Mouse (Mus musculus) ovary, adult 18-20 months (tissue): ENCODE measurements around the gene Sbds.
"Not testable (repeated sequence)": the region's sequence is repeated elsewhere in the genome, so short reads cannot be mapped to it uniquely, and the experiment has no call there.

Source experiments
- DNase-seq: peaks from one replicate; pipeline ENCODE4 v3.0.0; 2022; ENCODE audit warnings: low spot score, mixed read lengths

Sbds gene

GRCm38 (mm10) chr5:130256678-130257271, 1.4 kb upstream of the Sbds start:
- DNase-seq, result peak; percentile 93

- not testable (repeated sequence) for DNase-seq
These were observed 632 bp upstream of the Sbds start for GRCm38 (mm10) chr5:130255799-130256525.

GRCm38 (mm10) chr5:130254164-130255016, 940 bp downstream of the Sbds start:
- no peak for DNase-seq

DNA sequence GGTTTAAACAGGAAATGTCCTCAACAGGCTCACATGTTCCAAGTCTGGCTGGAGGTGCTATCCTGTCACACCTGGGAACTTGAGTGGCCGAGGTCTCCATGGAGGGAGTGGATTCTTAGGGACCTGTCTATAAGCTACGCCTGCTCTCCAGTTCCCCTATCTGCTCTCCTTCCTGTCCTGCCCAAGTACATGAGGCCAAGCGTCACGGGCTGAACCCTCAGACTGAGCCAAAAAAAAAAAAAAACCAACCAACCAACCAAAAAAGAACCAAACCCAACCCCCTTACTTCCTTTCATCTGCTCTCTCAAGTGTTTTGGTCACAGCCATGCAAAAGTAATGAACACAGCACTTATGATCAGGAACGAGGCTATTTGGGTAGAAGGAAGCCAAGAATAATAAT, 7.5 kb downstream of the Sbds start:
- DNase-seq, result no peak

- DNase-seq, result no peak
These were observed 13.9 kb downstream of the Sbds start for GRCm38 (mm10) chr5:130241426-130241825.

DNA sequence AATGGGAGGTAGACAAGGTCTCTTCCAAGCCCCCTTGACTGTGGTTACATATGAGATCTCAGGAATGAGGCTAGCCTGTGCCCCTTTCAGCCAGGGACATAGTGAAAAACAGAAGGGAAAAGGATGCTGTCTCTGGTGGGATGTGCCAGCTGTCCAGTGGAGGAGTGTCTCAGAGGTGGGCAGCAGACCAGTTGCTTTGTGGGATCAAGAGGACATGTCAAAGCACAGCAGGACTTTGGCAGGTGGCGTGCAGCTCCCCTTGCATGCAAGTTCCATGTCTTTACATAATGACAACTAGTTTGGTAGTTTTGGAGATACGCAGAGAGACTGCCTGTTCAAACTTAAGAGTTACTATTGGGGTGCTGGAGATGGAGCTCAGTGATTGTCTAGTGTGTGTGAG, 15.5 kb downstream of the Sbds start:
- no peak for DNase-seq

- no peak for DNase-seq
These were observed 16.1 kb downstream of the Sbds start for GRCm38 (mm10) chr5:130239236-130239635.

GRCm38 (mm10) chr5:130236302-130236701, 19.0 kb downstream of the Sbds start:
- DNase-seq, result no peak

DNA sequence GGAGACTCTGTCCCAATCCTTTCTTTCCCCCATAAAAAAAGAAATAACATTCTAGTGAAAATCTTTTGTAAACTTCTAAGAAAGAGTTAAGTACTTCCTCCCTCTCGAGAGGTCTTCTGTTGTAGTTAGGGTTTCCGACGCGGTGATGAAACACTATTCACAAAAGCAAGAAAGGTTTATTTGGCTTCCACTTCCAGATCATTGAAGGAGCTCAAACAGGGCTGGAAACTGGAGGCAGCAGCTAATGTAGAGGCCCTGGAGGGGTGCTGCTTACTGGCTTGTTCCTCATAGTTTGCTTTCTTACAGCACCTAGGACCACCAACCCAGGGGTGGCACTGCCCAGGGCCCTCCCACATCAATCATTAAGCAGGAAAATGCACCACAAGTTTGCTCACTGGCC, 27.2 kb downstream of the Sbds start:
- no peak for DNase-seq

GRCm38 (mm10) chr5:130226790-130227189, 28.5 kb downstream of the Sbds start:
- DNase-seq, result no peak

DNA sequence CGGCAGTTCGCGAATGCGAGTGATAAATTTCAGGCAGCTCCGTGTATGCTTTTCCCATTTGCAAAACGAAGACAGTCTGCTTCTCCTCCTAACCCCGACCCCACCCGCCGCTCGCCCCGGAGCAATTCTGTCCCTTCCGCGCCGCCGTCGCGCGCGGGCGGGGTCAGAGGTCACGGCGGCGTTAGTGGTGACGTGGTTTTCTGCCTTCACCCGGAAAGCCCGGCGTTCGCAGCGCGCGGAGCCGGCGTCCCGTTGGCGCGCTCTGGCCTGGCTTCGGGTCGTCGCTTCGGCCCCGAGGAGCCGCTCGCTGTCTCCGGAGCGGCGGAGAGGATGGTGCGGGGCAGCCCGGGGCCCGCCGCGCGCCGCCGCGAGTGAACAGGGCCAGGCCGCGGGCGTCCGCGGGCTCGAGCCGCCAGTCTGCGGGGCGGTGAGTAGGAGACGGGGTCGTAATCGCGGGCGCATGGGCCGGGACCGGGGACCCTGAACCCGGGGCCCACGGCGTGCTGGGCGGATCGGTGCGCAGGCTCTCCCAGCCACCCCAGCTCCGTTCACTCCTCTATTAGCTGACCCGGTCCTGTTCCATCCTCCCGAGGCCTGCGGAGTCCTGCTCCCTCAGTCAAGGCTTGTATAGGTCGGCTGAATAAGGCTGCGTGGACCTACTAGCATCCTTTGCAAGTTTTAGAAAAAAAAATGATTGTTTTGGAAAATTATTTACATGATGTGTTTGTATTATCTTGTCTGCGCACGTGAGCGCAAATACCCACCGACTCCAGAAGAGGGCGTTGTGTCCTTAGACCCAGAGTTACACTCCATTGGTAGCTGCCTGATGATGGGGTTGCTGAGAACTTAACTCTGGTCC, 33.0 kb downstream of the Sbds start:
- DNase-seq, result peak; percentile 89

GRCm38 (mm10) chr5:130221760-130222145, 33.6 kb downstream of the Sbds start:
- DNase-seq, result no peak

DNA sequence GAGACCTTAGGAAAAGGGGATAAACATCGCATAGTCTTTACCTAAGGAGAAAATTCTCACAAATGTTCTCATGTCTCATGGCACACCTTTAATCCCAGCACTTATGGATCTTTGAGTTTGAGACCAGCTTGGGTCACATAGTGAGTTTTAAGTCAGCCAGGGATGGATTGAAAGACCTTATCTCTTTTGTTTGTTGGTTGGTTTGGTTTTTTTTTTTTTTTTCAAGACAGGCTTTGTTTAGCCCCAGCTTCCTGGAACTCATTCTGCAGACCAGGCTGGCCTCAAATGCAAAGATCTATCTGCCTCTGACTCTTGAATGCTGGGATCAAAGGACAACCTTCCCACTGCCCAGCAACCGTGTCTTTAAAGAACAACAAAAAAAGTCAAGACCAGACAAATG, 34.0 kb downstream of the Sbds start:
- no peak for DNase-seq

DNA sequence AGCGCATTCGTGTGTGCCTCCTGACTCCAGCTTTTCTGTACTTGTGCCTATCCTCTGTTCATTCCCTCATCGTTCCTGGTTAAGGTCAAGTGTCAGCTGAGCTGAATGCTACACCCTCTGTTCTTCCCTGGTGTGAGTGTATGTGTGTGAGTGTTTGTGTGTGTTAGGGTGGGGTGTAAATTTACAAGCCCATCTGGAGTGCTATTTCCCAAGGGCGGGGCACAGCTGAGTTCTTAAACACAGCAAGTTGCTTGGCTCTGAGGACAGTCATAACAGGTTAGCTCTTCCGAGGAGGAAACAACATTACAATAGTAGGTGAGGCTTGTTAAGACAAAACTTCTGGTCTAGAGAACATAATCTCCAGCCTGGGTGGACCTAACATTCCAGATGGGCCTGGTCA, 37.0 kb downstream of the Sbds start:
- DNase-seq, result no peak

- no peak for DNase-seq
These were observed 37.9 kb downstream of the Sbds start for GRCm38 (mm10) chr5:130217406-130217805.

DNA sequence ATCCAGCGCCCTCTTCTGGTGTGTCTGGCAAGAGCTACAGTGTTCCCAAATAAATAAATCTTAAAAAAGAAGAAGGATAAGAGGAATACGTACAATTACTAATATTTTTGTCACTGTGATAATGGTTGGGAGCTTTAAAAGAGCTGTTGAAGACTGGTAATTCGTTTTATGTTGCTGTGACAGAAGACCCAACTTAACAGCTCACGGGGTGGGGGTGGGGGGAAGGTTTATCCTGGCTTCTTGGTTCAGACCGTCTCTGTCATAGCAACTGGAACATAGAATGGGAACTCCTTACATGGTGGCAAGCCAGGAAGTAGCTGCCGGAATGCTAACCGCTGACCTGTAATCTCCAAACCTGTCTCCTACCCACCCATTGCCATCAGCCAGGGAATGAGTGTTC, 38.5 kb downstream of the Sbds start, which contains the start of gene Tmem248:
TSS of gene Tmem248 (plus strand) at position 301 of the 400 bp plus-strand sequence.
- DNase-seq, result no peak

DNA sequence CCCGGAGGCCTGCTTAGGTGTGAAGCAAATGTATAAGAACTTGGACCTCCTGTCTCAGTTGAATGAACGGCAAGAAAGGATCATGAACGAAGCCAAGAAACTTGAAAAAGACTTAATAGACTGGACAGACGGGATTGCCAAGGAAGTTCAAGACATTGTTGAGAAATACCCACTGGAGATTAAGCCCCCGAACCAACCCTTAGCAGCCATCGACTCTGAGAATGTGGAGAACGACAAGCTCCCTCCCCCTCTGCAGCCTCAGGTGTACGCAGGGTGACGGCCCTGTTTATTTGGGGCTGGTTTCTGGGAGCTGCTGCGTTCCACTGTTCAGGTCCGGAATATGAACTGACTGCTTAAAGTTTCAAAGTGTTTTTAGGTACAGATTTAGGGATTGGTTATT, 42.4 kb downstream of the Sbds start:
- DNase-seq, result no peak

DNA sequence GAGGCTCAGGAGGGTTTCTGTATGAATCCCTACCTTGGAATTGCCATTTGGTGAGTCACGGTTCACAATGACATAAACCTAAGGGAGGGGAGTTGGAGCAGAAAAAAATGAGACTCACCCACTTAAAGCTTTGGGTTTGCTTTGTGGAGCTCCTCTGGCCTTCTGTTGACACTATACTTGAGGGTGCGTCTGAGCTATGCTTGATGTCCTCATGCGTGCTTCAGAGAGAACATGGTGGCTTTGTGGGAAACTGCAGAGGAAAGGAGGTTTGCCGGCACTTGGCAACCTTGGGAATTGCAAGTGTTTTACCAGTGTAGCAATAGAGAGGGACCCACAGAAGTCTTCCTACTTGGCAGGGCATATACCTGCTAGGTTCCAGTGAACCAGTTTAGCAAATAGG, 48.0 kb downstream of the Sbds start:
- DNase-seq, result no peak

DNA sequence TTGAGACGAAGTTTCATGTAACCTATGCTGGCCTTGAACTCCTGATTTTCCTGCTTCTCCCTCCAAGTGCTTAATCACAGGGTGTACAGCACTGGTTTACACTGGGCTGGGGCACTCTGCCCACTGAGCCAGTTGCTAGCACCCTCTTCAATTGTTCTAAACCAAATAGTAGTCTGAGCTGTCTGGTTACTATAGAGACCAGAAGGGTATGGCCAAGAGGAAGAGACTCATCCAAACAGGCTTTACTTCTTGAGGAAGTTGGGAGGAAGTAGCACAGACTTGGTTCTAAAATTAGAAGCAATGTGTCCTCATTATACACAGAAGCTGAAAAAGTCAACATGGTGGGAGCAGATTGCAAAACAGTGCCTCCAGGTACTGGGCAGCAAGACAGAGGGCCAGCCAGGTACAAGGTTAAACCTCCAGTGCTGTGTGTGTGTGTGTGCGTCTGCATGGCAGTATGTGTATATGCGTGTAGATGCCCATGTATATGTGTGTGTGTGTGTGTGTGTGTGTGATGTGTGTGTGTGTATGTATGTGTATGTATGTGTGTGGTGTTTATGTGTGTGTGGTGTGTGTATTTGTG, 49.8 kb downstream of the Sbds start:
- no peak for DNase-seq

GRCm38 (mm10) chr5:130204560-130204959, 50.8 kb downstream of the Sbds start:
- DNase-seq, result no peak

- DNase-seq, result no peak
These were observed 51.4 kb downstream of the Sbds start for GRCm38 (mm10) chr5:130203948-130204347.
